In genomic region chr2:85913197-85913596, GRCm38 (mm10) we compare ENCODE assay signal across 27 mouse cellular contexts. TPM values are rescaled to one million over a fixed set of nuclear protein-coding genes. Genes with fewer than 3 reads are reported as not detected.
"Had no signal": no experiment of that assay in that cellular context is flagged by ENCODE, and none has a peak within 500 bp of the region (broad histone marks: within the 10 kb centered on the region; RNA-seq: fewer than 3 reads in every experiment).

No protein-coding gene starts in this region.

- H3K27ac ChIP-seq: midbrain, embryonic 10.5 days; midbrain, embryonic 12.5 days; neural tube, embryonic 13.5 days; neural tube, embryonic 15.5 days had no signal

- DNase-seq: lung, adult 18-20 months; lung, embryonic 14.5 days; lung, postnatal 10 days; lung, postnatal 4 days; midbrain, embryonic 14.5 days; retina, postnatal 1 day; right cerebral cortex, adult 18-20 months; right cerebral cortex, postnatal 25 days; right cerebral cortex, postnatal 4 days; spleen, adult 18-20 months; thymus, adult 18-20 months; thymus, postnatal 14 days; thymus, postnatal 36 days had no signal

- H3K4me3 ChIP-seq: midbrain, embryonic 10.5 days; midbrain, embryonic 12.5 days; myocyte; neural tube, embryonic 13.5 days; neural tube, embryonic 15.5 days had no signal

- H3K4me1 ChIP-seq: midbrain, embryonic 10.5 days; midbrain, embryonic 12.5 days; neural tube, embryonic 13.5 days; neural tube, embryonic 15.5 days had no signal

- H3K9me3 ChIP-seq: midbrain, embryonic 10.5 days; midbrain, embryonic 12.5 days; neural tube, embryonic 13.5 days; neural tube, embryonic 15.5 days had no signal

- H3K9ac ChIP-seq: lung, embryonic 14.5 days; midbrain, embryonic 12.5 days; neural tube, embryonic 13.5 days; neural tube, embryonic 15.5 days had no signal

- ATAC-seq: midbrain, embryonic 16.5 days had no signal

- H3K27me3 ChIP-seq: midbrain, embryonic 12.5 days; neural tube, embryonic 13.5 days; neural tube, embryonic 15.5 days had no signal

- H3K4me2 ChIP-seq: lung, embryonic 14.5 days; midbrain, embryonic 12.5 days; neural tube, embryonic 13.5 days; neural tube, embryonic 15.5 days had no signal

- H3K36me3 ChIP-seq: midbrain, embryonic 10.5 days; midbrain, embryonic 12.5 days; neural tube, embryonic 13.5 days; neural tube, embryonic 15.5 days had no signal

RNA-seq across cellular contexts. Expression of gene Olfr1025-ps1, which starts 1.8 kb away (rescaled TPM):
- total RNA-seq: megakaryocyte, adult 5-6 weeks; megakaryocyte-erythroid progenitor cell, adult 5-6 weeks had no signal
- polyA plus RNA-seq: lung, embryonic 14.5 days; lung, embryonic 16.5 days; midbrain, embryonic 10.5 days; midbrain, embryonic 12.5 days; midbrain, embryonic 14.5 days; midbrain, embryonic 16.5 days; myocyte; neural tube, embryonic 11.5 days; neural tube, embryonic 13.5 days; neural tube, embryonic 15.5 days; small intestine, adult 2 months; stomach, embryonic 14.5 days; stomach, embryonic 16.5 days; thymus, postnatal 0 days had no signal

RNA-seq across cellular contexts. Expression of gene Olfr1026, which starts 8.2 kb away (rescaled TPM):
- total RNA-seq: megakaryocyte, adult 5-6 weeks; megakaryocyte-erythroid progenitor cell, adult 5-6 weeks had no signal
- polyA plus RNA-seq: lung, embryonic 14.5 days; lung, embryonic 16.5 days; midbrain, embryonic 10.5 days; midbrain, embryonic 12.5 days; midbrain, embryonic 14.5 days; midbrain, embryonic 16.5 days; myocyte; neural tube, embryonic 11.5 days; neural tube, embryonic 13.5 days; neural tube, embryonic 15.5 days; small intestine, adult 2 months; stomach, embryonic 14.5 days; stomach, embryonic 16.5 days; thymus, postnatal 0 days had no signal

RNA-seq across cellular contexts. Expression of gene Olfr1024, which starts 8.3 kb away (rescaled TPM):
- total RNA-seq: megakaryocyte, adult 5-6 weeks; megakaryocyte-erythroid progenitor cell, adult 5-6 weeks had no signal
- polyA plus RNA-seq: lung, embryonic 14.5 days; lung, embryonic 16.5 days; midbrain, embryonic 10.5 days; midbrain, embryonic 12.5 days; midbrain, embryonic 14.5 days; midbrain, embryonic 16.5 days; myocyte; neural tube, embryonic 11.5 days; neural tube, embryonic 13.5 days; neural tube, embryonic 15.5 days; small intestine, adult 2 months; stomach, embryonic 14.5 days; stomach, embryonic 16.5 days; thymus, postnatal 0 days had no signal

RNA-seq across cellular contexts. Expression of gene Olfr1023, which starts 27.8 kb away (rescaled TPM):
- total RNA-seq: megakaryocyte, adult 5-6 weeks; megakaryocyte-erythroid progenitor cell, adult 5-6 weeks had no signal
- polyA plus RNA-seq: lung, embryonic 14.5 days; lung, embryonic 16.5 days; midbrain, embryonic 10.5 days; midbrain, embryonic 12.5 days; midbrain, embryonic 14.5 days; midbrain, embryonic 16.5 days; myocyte; neural tube, embryonic 11.5 days; neural tube, embryonic 13.5 days; neural tube, embryonic 15.5 days; small intestine, adult 2 months; stomach, embryonic 14.5 days; stomach, embryonic 16.5 days; thymus, postnatal 0 days had no signal

RNA-seq across cellular contexts. Expression of gene Olfr1028, which starts 37.0 kb away (rescaled TPM):
- total RNA-seq: megakaryocyte, adult 5-6 weeks; megakaryocyte-erythroid progenitor cell, adult 5-6 weeks had no signal
- polyA plus RNA-seq: lung, embryonic 14.5 days; lung, embryonic 16.5 days; midbrain, embryonic 10.5 days; midbrain, embryonic 12.5 days; midbrain, embryonic 14.5 days; midbrain, embryonic 16.5 days; myocyte; neural tube, embryonic 11.5 days; neural tube, embryonic 13.5 days; neural tube, embryonic 15.5 days; small intestine, adult 2 months; stomach, embryonic 14.5 days; stomach, embryonic 16.5 days; thymus, postnatal 0 days had no signal
